Mouse (Mus musculus) spleen, adult 2 months (tissue): ENCODE data around the gene Mfn1.

Experiments used
- CTCF ChIP-seq: fragments of 200-500 bp; IDR thresholded peaks from 2 replicates; pipeline ENCODE4 v1.5.1; 2011; ENCODE audit warnings: mild to moderate bottlenecking, inconsistent platforms; ENCODE audit not compliant: insufficient read depth, insufficient read length, insufficient replicate concordance; ENCODE audit errors: extremely low read depth
- POLR2A ChIP-seq: fragments of 200-500 bp; IDR thresholded peaks from 2 replicates; pipeline ENCODE4 v1.6.1; 2011; ENCODE audit warnings: low read depth, low read length, inconsistent platforms

- no peak for TF ChIP-seq CTCF
- no peak for TF ChIP-seq POLR2A
Measured at GRCm38 (mm10) chr3:32495856-32496710, 33.2 kb upstream of the Mfn1 start.
